Mouse (Mus musculus) layer of hippocampus, adult 18-20 months (tissue): Measurements from ENCODE around the gene Adam15. TPM values are rescaled to one million over a fixed set of nuclear protein-coding genes. Genes with fewer than 3 reads are reported as not detected.

Experiments
- DNase-seq, 2 experiments: peaks; one replicate each; pipeline ENCODE4 v3.0.0; 2022; ENCODE audit warnings: low spot score in 2 of 2
- total RNA-seq, 2 experiments: library from RNA; stranded (reverse); gene quantifications; 2 replicates each; pipeline ENCODE4 v1.2.3; 2021

Gene Adam15
- total RNA-seq, 2 experiments from 2014 or later = 120 to 126 TPM

GRCm38 (mm10) chr3:89355512-89355902 is 5.7 kb upstream of the Adam15 start:
- DNase-seq = no peak

- peak; percentile 80 to 93 for DNase-seq
These were observed 5.2 kb upstream of the Adam15 start for GRCm38 (mm10) chr3:89354816-89355511.

DNA sequence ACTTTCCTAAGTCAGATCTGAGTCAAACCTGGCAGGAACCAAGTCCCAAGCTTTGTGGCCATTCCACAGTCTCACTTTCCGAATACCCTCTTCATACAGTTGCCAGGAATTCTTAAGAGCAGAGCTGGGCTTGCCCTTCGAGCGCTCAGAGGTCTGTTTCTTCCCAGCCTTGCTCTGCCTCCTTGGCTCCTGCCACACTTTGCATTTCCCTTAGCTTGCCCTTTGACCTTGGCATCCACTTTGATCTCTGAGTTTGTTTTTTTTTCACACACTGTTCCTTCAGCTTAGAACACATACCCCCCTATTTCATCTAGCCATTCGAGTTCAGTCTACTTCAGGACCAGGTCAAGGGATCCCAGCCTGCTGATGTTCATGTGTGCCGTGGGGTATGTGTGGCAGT is 1.5 kb upstream of the Adam15 start:
- no peak for DNase-seq

DNA sequence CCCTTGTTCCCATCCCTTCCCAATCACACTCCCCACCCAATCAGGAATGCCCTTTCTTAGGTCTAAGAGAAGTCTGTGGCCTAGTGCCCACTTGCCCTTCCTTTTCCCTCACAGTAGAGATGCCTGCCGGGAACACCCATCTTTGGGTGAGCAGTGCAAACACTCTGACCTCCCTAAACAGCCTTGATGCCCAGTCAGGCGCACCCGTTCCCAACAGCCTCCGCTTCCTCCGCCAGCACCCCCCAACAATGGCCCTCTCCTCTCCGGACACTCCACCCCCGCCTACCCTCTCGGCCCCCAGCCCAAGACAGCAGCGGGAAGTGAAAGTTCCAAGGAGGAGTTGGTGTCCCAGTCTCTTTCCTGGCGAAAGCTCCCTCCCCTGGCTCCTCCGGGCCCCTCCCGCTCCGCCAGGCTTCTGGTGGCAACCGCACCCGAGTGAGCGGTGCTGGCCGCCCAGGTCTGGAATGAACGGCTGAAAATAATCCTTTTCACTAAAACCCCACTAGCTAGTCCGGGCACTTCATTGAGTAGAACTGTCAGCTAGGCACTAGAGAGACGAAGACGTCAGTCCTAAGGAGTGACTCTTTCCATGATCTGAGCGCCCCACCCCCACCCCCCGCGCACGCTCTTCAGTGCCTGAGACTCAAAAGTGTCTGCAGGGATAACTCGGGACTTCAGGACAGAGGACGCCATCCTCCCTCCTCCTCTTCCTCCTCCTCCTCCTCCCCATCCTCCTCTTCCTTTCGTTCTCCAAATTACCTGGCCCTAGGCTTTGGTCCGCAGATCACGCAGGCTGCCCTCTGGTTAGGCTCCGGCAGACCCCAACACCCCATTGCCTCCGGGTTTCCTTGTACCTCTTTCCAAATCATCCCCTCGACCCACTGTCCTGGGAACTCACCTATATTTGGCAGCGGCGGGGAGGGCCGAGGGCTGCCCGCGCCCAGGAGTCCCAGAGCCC is 606 bp downstream of the Adam15 start:
- no peak for DNase-seq

DNA sequence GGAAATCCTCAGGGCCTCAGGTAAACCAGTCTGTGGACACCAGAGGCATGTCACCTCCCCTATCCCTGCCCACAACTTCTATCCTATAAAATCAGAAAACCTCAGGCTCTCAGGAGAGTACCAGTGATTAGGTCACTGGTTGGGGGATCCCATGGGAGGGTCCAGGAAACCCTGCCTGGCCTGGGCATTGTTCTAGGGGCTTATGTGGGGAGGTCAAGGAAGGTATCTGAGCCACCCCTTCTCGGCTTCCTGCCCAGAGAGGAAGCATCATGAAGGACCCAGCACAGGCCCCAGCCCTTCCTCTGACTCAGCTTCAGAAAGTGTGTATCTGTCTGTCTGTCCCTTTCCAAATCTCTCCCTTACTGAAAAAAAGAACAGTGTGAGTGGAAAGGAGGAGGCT is 1.9 kb downstream of the Adam15 start:
- DNase-seq = no peak

- no peak for DNase-seq
These were observed 2.8 kb downstream of the Adam15 start for GRCm38 (mm10) chr3:89346815-89347540.

DNA sequence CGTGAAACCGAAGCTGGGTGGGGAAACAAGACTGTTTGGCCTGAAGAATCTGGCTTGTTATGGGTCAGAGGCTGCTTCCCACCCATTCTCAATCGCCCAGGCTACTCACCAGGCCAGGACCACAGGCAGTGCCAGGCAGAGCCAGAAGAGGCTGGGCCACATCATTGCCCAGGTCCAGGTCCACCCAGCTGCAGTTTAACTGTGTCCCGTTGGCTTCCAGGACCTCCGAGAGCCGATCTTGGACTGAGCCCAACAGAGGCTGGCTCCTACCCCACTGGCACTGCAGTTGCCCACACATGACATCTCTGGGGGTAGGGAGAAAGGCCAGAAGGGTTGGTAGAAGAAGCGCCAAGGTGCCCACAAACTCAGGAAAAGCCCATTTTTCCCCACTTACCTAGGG is 6.5 kb downstream of the Adam15 start:
- DNase-seq = no peak

DNA sequence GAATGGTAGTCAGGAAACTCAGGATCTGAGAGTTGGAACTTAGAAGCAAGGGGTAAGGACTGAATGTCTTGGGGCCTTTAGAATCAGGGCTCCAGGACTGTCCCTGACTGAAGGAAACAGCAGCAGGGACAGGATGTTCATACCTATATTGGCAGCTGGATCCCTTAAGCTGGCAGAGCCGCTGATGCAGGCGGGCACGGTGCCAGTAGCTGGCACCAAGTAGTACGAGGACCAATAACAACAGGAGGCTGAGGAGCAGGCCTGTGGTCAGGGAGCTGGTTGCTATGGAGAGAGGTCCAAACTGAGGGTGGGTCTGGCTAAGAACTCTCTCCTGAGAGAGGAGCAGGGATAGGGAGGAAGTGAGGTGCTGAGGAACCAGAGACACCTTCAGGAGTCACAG is 8.0 kb downstream of the Adam15 start:
- DNase-seq = no peak

GRCm38 (mm10) chr3:89340465-89340864 is 9.3 kb downstream of the Adam15 start:
- DNase-seq = peak; percentile 69 to 81

- peak; percentile 56 to 87 for DNase-seq
These were observed 10.4 kb downstream of the Adam15 start for GRCm38 (mm10) chr3:89339416-89339815.

DNA sequence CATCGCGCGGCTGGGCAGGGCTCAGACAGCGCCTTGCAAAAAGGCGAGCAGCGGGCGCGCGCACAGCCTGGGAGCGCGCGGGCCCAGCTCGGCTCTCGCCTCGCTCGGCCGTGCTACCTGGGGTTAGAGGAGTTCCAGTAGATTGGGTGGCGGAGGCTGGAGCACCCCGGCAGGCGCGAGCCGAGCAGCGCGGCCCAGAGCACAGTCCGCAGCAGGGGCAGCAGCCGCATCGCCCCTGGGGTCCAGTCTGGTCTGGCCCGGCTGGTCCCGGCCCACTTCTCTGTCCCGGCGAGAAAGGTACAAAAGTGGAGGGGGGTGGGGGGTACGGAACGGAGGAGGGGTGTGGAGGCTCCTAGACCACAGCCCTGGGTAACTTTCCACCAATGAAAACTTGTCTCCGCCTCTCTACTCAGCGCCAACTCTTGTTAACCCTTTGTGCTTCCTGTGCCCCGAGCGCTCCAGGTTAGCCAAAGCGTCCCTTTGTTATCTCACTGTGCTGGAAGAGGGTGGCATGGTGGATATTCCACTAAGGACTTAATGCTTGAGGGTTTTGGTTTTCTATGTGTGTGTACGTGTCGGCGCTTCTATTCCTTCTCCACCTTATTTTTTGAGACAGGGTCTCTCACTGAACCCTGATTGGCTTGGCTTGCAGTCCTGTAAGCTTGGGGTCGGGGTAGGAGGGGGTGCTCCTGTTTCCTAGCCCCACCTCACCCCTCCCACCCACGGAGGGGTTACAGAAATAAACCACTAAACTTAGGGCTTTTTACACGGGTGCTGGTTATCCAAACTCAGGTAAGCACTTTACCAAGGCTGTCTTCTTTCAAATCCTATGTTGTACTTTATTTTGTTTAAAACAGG is 11.8 kb downstream of the Adam15 start, which contains the start of gene Efna4:
Efna4 (minus strand) TSS at position 308 of the 858 bp plus-strand sequence.
- DNase-seq = no peak

GRCm38 (mm10) chr3:89337062-89337720 is 12.6 kb downstream of the Adam15 start:
- DNase-seq = no peak

- no peak for DNase-seq
These were observed 13.3 kb downstream of the Adam15 start for GRCm38 (mm10) chr3:89336529-89336928.

GRCm38 (mm10) chr3:89333053-89333452 is 16.7 kb downstream of the Adam15 start:
- no peak for DNase-seq

- no peak for DNase-seq
These were observed 17.3 kb downstream of the Adam15 start for GRCm38 (mm10) chr3:89332476-89332875.

DNA sequence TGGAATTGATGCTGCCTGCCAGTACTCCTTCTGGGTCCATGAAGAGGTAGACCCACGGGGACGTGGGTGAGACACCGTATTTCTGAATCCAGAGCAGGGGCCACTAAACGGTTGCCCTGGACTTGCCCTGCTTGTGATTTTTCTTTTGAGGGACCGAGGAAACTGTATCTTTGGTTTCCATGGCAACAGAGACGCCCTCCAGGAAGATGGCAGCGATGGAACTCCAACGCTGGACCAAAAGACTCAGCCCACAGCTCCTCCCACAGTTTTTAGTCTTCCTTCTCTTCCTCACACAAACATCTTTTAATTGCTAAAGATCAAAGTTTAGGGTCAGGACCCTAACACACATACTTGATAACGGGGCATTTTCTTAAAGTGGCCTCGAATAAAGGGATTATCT is 17.8 kb downstream of the Adam15 start:
- no peak for DNase-seq

DNA sequence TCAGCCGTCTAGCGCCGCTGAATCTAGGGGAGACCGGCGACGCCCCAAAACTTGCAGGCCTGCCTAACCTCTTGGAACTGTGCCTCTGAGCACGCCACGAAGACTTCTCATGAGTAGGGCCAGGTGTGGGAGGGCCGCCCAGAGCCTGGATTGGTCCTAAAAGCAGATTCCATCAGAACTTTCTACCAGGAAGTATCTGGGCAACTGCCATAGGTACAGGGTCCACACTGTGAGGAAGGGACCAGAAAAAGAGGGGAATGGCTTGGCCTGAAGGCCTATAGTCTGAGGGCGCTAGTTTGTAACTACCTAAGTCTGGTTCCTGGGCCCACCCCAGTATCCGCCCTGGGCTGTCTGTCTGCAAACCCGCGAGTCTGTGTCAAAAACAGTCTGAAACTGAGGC is 18.2 kb downstream of the Adam15 start:
- no peak for DNase-seq

DNA sequence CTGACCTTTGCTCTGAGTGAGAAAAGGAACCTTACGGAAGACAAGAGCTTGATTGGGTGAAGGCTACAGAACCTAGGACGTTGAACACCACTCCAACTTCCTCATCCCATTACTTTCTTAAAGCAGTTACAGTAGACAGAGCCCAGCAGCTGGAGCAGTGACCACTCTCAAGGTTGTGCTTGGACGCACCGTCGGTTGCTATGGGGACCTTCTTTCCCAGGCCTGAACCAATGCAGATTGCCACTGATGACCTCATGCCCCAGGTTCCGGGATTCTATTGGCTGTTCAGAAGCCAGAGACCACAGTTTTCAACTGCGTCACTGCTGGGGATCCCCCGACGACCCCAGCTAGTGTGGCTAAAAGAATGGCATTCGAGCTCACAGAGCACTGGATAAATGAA is 18.8 kb downstream of the Adam15 start:
- DNase-seq = no peak

- no peak for DNase-seq
These were observed 19.4 kb downstream of the Adam15 start for GRCm38 (mm10) chr3:89330346-89330745.

DNA sequence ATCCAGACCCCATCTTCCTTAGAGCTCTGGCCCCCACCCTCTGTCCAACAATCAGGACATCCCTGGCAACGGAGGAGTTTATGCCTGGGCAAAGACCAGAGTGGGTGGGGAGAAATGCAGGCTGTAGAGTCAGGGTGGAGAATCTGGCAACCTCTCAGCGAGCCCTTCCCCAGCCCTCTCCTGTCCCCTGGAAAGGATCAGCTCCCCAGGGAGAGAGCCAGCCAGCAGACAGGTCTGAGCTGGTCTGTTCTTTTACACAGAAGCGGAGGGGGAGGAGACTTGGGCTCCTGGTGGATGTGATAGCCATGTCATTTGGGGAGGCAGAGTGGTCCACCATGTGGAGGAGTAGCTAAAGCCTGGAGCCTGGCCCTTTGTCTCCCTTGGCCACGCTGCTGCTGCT is 21.2 kb downstream of the Adam15 start:
- no peak for DNase-seq
